Mouse (Mus musculus): ENCODE results near the gene Arfgef3. TPM values are rescaled to one million over a fixed set of nuclear protein-coding genes. Genes with fewer than 3 reads are reported as not detected.

Gene Arfgef3
- polyA plus RNA-seq, 1 experiment = 3.2 TPM

- H3K4me1 ChIP-seq (ENCODE audit: control insufficient read depth, insufficient read depth, low read length) = no peaks in the 10 kb centered on the region
- H3K4me3 ChIP-seq (replicated peaks; ENCODE audit: extremely low read depth, low read depth, low read length) = no peak overlapping the region
- no peak for DNase-seq
- TF ChIP-seq CTCF (IDR thresholded peaks at IDR 0.05; ENCODE audit: insufficient read depth, low read length) = no peak
- no peak for TF ChIP-seq POLR2A (IDR thresholded peaks at IDR 0.05; ENCODE audit: borderline replicate concordance, extremely low read depth, low read depth, low read length)
- WGBS = 81% methylated on average over 2 of the region's 2 CpGs
These were observed 44.6 kb downstream of the Arfgef3 start for GRCm38 (mm10) chr10:18699151-18699550.

DNA sequence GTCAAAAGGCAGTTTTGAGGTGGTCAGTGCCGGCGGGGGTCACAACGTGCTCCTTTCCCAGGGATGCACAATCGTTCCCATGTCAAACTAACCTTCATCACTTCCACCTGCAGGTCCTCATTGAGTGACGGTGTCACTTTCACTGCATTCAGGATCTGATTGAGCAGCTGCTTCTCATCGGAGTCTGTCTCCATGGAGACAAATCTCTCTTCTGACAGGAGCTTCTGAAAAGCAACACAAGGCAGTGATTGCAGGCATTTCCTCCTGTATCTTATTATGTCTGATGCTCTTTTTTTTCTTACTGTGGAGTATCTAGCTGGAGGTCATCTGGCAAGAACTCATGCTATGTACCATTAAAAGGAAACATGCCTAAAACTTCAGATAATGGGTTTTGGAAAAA, 47.3 kb downstream of the Arfgef3 start:
- no peak for DNase-seq
- 49% methylated on average over 6 of the region's 6 CpGs for WGBS
- Histone ChIP-seq H3K4me1 (ENCODE audit: control insufficient read depth, insufficient read depth, low read length) (no peaks in the 10 kb centered on the region), H3K4me3 (replicated peaks; ENCODE audit: extremely low read depth, low read depth, low read length) (no peak overlapping the region)
- no peak for TF ChIP-seq POLR2A (IDR thresholded peaks at IDR 0.05; ENCODE audit: borderline replicate concordance, extremely low read depth, low read depth, low read length)
- TF ChIP-seq CTCF (IDR thresholded peaks at IDR 0.05; ENCODE audit: insufficient read depth, low read length) = no peak

DNA sequence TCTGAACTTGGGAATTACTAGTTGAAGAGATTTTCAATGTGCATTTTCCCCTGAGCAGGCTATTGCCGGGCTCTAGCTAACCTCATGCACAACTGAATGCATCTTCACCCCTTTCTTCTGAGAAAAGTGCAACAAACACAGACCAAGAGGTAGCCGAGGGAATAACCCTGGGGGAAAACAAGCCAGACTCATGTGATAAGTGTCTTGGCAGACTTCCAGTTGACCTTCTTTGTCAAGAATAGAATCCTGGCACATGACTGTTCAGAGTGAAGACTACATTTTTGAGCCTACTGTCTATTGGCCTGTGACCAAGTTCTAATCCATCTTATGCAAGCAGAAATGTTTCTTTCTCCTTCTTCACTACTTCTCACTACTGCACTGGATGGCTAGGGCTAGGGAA, 55.5 kb downstream of the Arfgef3 start:
- Histone ChIP-seq H3K4me1 (ENCODE audit: control insufficient read depth, insufficient read depth, low read length) (peaks cover 3% of the 10 kb centered on the region; the same call in 1 of the 2 replicates), H3K4me3 (replicated peaks; ENCODE audit: extremely low read depth, low read depth, low read length) (no peak overlapping the region)
- WGBS = 37% methylated on average over 2 of the region's 2 CpGs
- no peak for TF ChIP-seq CTCF (IDR thresholded peaks at IDR 0.05; ENCODE audit: insufficient read depth, low read length)
- TF ChIP-seq POLR2A (IDR thresholded peaks at IDR 0.05; ENCODE audit: borderline replicate concordance, extremely low read depth, low read depth, low read length) = no peak
- DNase-seq = no peak

GRCm38 (mm10) chr10:18681385-18681954, 62.3 kb downstream of the Arfgef3 start:
- no peak for TF ChIP-seq CTCF (IDR thresholded peaks at IDR 0.05; ENCODE audit: insufficient read depth, low read length)
- TF ChIP-seq POLR2A (IDR thresholded peaks at IDR 0.05; ENCODE audit: borderline replicate concordance, extremely low read depth, low read depth, low read length) = no peak
- WGBS = 88% methylated on average over 2 of the region's 2 CpGs
- no peak for DNase-seq
- H3K4me1 ChIP-seq (ENCODE audit: control insufficient read depth, insufficient read depth, low read length) = no peaks in the 10 kb centered on the region
- no peak overlapping the region for H3K4me3 ChIP-seq (replicated peaks; ENCODE audit: extremely low read depth, low read depth, low read length)

GRCm38 (mm10) chr10:18680661-18681384, 62.9 kb downstream of the Arfgef3 start:
- no peak for DNase-seq
- WGBS = 50% methylated on average over 3 of the region's 3 CpGs
- Histone ChIP-seq H3K4me3 (replicated peaks; ENCODE audit: extremely low read depth, low read depth, low read length) (no peak overlapping the region), H3K4me1 (ENCODE audit: control insufficient read depth, insufficient read depth, low read length) (no peaks in the 10 kb centered on the region)
- TF ChIP-seq POLR2A (IDR thresholded peaks at IDR 0.05; ENCODE audit: borderline replicate concordance, extremely low read depth, low read depth, low read length) = no peak
- no peak for TF ChIP-seq CTCF (IDR thresholded peaks at IDR 0.05; ENCODE audit: insufficient read depth, low read length)

GRCm38 (mm10) chr10:18678836-18679235, 64.9 kb downstream of the Arfgef3 start:
- no peak overlapping the region for H3K4me3 ChIP-seq (replicated peaks; ENCODE audit: extremely low read depth, low read depth, low read length)
- TF ChIP-seq POLR2A (IDR thresholded peaks at IDR 0.05; ENCODE audit: borderline replicate concordance, extremely low read depth, low read depth, low read length) (no peak), CTCF (IDR thresholded peaks at IDR 0.05; ENCODE audit: insufficient read depth, low read length) (no peak)
- no peak for DNase-seq
- 47% methylated on average over 4 of the region's 4 CpGs for WGBS
- no peaks in the 10 kb centered on the region for H3K4me1 ChIP-seq (ENCODE audit: control insufficient read depth, insufficient read depth, low read length)

DNA sequence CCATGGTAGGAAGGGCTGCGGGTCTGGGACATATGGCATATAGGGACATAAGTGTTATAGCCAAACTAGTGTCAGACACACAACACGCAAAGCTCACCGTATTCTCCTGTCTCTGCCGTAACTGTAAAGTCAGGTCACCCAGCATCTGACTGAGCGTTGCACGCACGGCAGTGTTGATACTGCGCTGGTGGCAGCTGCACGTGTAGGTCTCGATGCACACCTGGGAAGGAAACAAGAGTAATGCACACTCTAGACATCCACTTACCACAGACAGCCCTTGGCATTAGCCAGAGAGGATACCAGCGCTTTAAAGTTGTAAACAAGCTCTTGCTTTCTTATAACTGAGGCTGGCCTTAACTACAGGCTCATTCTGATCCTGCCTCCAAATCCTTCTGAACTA, 79.0 kb downstream of the Arfgef3 start:
- no peak for TF ChIP-seq CTCF (IDR thresholded peaks at IDR 0.05; ENCODE audit: insufficient read depth, low read length)
- no peak for TF ChIP-seq POLR2A (IDR thresholded peaks at IDR 0.05; ENCODE audit: borderline replicate concordance, extremely low read depth, low read depth, low read length)
- no peak for DNase-seq
- Histone ChIP-seq H3K4me3 (replicated peaks; ENCODE audit: extremely low read depth, low read depth, low read length) (no peak overlapping the region), H3K4me1 (ENCODE audit: control insufficient read depth, insufficient read depth, low read length) (no peaks in the 10 kb centered on the region)
- 92% methylated on average over 11 of the region's 11 CpGs for WGBS

- WGBS = 68% methylated on average over 2 of the region's 2 CpGs
- TF ChIP-seq CTCF (IDR thresholded peaks at IDR 0.05; ENCODE audit: insufficient read depth, low read length) = no peak
- no peak for TF ChIP-seq POLR2A (IDR thresholded peaks at IDR 0.05; ENCODE audit: borderline replicate concordance, extremely low read depth, low read depth, low read length)
These were observed 79.7 kb downstream of the Arfgef3 start for GRCm38 (mm10) chr10:18664016-18664415.

DNA sequence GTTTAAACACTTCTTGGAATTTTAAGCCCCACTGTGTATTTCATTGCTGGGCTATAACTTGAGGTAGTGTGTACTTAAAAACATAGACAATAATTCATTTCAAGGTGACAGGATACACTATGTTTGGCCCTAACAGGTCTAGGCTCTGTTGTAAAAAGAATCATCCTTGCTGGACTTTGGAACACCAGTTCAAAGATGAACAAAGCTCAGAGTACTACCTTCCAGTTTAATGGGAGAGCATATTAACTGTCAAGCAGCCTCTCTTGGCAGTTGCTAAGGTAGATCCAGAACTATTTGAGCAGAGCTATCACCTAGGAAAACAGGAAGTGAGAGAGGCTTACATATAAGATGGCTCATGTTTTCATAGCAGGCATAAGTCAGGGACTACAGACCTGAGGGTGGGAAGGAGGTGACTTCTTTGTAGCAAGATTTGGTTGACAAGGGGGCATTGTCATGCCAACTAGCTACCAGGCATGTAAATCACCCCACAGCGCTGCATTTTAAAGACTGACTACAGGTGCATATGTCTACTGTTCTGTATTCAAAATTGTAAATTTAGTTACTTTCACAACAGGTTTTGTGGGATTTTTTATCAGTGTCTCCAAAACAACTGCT, 82.0 kb downstream of the Arfgef3 start:
- no peak for DNase-seq
- H3K4me3 ChIP-seq (replicated peaks; ENCODE audit: extremely low read depth, low read depth, low read length) = no peak overlapping the region
- TF ChIP-seq CTCF (IDR thresholded peaks at IDR 0.05; ENCODE audit: insufficient read depth, low read length) (no peak), POLR2A (IDR thresholded peaks at IDR 0.05; ENCODE audit: borderline replicate concordance, extremely low read depth, low read depth, low read length) (no peak)
- 94% methylated on average over 1 of the region's 1 CpGs for WGBS
- H3K4me1 ChIP-seq (ENCODE audit: control insufficient read depth, insufficient read depth, low read length) = no peaks in the 10 kb centered on the region

More at GRCm38 (mm10) chr10:18664016-18664415, 79.7 kb downstream of the Arfgef3 start:
- DNase-seq = no peak
- no peak overlapping the region for H3K4me3 ChIP-seq (replicated peaks; ENCODE audit: extremely low read depth, low read depth, low read length)
- no peaks in the 10 kb centered on the region for H3K4me1 ChIP-seq (ENCODE audit: control insufficient read depth, insufficient read depth, low read length)

Data from lung, adult 2 months (tissue).